In the genomic region with DNA sequence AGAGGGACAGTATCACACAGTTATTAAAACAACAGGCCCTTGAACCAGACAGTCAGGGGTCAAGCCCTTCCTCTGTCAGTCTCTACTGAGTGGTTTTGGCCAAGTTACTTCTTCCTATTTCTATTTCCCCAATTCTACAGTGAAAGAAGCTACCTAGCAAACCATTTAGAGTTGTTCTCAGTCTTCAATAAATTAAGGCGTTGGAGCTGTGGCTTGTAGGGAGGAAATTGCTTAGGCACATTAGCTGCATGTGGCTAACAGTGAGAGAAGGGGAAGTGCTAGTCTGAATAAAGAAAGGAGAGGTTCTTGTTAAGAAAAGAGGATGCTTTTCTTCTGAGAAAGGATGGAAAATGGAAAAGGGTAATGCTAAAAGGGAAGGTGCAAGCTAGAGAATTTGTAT, we compare ENCODE assay signal across 36 mouse cellular contexts. TPM values are rescaled to one million over a fixed set of nuclear protein-coding genes. Genes with fewer than 3 reads are reported as not detected.
DNase-seq lines count a peak whose midpoint lies in the region; ATAC-seq and TF ChIP-seq lines count a peak whose summit lies in the region.
"Had no signal": no experiment of that assay in that cellular context is flagged by ENCODE, and none has a peak within 500 bp of the region (broad histone marks: within the 10 kb centered on the region; RNA-seq: fewer than 3 reads in every experiment).

No protein-coding gene starts in this region.

- no peak for TF ChIP-seq CTCF in cerebellum, adult 2 months (IDR thresholded peaks at IDR 0.05; ENCODE audit: borderline replicate concordance, insufficient read depth, low read depth, low read length)

- TF ChIP-seq POLR2A in cerebellum, adult 2 months (IDR thresholded peaks at IDR 0.05; ENCODE audit: borderline replicate concordance, insufficient read depth, low read length): no peak

- peak; percentile 83 for ATAC-seq in common myeloid progenitor, adult 5-6 weeks (replicated peaks; ENCODE audit: low read depth, poor library complexity, severe bottlenecking)
- peak; percentile 96 for ATAC-seq in megakaryocyte, adult 5-6 weeks (ENCODE audit: poor library complexity, severe bottlenecking)
- ATAC-seq: activated CD4-positive, CD25-positive, alpha-beta regulatory T cell, adult 4 months; CD4-positive, CD25-positive, alpha-beta regulatory T cell, adult 4 months; forebrain, embryonic 13.5 days; forebrain, embryonic 16.5 days; hindbrain, postnatal 0 days; inflammation-experienced regulatory T-cells, adult 6 months had no signal

- WGBS in cerebellum, adult 2 months: 94% methylated on average over 1 of the region's 1 CpGs

- H3K4me3 ChIP-seq in cerebellum, adult 2 months (replicated peaks; ENCODE audit: insufficient read depth, low read depth, low read length): no peak overlapping the region
- H3K4me3 ChIP-seq: forebrain, embryonic 10.5 days; forebrain, embryonic 13.5 days; heart, embryonic 12.5 days; heart, embryonic 15.5 days had no signal

- no peaks in the 10 kb centered on the region for H3K27me3 ChIP-seq in cerebellum, adult 2 months (ENCODE audit: control insufficient read depth, insufficient read depth, low read length)
- H3K27me3 ChIP-seq: forebrain, embryonic 13.5 days had no signal

- no peak overlapping the region for H3K27ac ChIP-seq in cerebellum, adult 2 months (ENCODE audit: insufficient read depth, low read length)
- H3K27ac ChIP-seq: forebrain, embryonic 10.5 days; forebrain, embryonic 13.5 days; heart, embryonic 15.5 days; hindbrain, embryonic 14.5 days; hindbrain, postnatal 0 days had no signal

- DNase-seq in lung, postnatal 25 days (ENCODE audit: low spot score): peak; percentile 2
- DNase-seq in lung, adult 18-20 months: no peak
- DNase-seq in adipocyte (ENCODE audit: low spot score): no peak
- no peak for DNase-seq in cerebellum, adult 2 months
- DNase-seq in adrenal gland, adult 8-10 months: no peak
- DNase-seq: adrenal gland, postnatal 14 days; cerebellum, adult 11 months; cerebellum, adult 8-10 months; cerebellum, postnatal 10 days; cerebellum, postnatal 36 days; gastrocnemius, postnatal 10 days; gastrocnemius, postnatal 36 days; heart, adult 11 months; heart, postnatal 10 days; heart, postnatal 36 days had no signal

- no peaks in the 10 kb centered on the region for H3K4me1 ChIP-seq in cerebellum, adult 2 months (ENCODE audit: control insufficient read depth, insufficient read depth, low read length)
- H3K4me1 ChIP-seq: forebrain, embryonic 10.5 days; forebrain, embryonic 13.5 days; heart, embryonic 15.5 days had no signal

RNA-seq across cellular contexts. Expression of a gene that starts 60.0 kb away (rescaled TPM):
- total RNA-seq in common myeloid progenitor, adult 5-6 weeks (2017): not detected in 2 replicates
- total RNA-seq in megakaryocyte, adult 5-6 weeks (2015): not detected in 2 replicates
- not detected in 2 replicates for total RNA-seq in megakaryocyte, adult 5-6 weeks (2017)
- polyA plus RNA-seq in cerebellum, adult 2 months (2012; rRNA removed): not detected in 2 replicates
- total RNA-seq in adrenal gland, adult 8-10 months (2022): not detected
- total RNA-seq: adrenal gland, adult 18-20 months; adrenal gland, postnatal 14 days; adrenal gland, postnatal 4 days; gastrocnemius, adult 18-20 months; gastrocnemius, postnatal 10 days; gastrocnemius, postnatal 36 days; heart, adult 8-10 months; heart, postnatal 10 days; heart, postnatal 36 days; hindbrain, postnatal 0 days; MEL had no signal
- polyA plus RNA-seq: activated CD4-positive, CD25-positive, alpha-beta regulatory T cell, adult 4 months; C2C12; CD4-positive, CD25-positive, alpha-beta regulatory T cell, adult 4 months; embryonic facial prominence, embryonic 11.5 days; embryonic facial prominence, embryonic 14.5 days; forebrain, embryonic 10.5 days; forebrain, embryonic 13.5 days; forebrain, embryonic 16.5 days; heart, embryonic 12.5 days; heart, embryonic 15.5 days; hindbrain, embryonic 11.5 days; hindbrain, embryonic 14.5 days; hindbrain, postnatal 0 days; inflammation-experienced regulatory T-cells, adult 6 months had no signal
